ENCODE assay signal across 8 mouse cellular contexts in the genomic region with DNA sequence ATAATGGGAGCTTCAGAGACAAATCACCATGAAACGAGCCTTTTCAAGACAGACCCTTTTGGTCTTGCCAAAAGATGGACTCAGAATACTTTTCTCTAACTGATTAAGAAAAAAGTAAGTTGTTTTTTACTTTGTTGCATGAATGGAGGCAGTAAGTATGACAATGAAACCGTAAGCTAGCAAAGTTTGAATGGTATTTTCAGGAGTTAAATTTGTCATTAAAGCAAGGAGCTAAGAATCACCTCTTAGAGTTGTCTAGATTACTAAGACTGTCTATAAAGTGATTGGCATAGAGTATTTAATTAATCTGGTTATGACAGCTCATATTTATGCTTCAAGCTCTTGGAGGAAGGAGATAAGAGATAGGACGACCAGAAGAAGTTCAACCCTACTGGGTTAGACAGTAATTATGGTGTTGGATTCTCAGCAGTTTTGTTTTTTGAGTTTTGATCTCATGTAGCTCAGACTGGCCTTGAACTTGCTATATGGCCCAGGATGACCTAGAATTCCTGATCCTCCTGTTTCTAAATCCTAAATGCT. TPM values are rescaled to one million over a fixed set of nuclear protein-coding genes. Genes with fewer than 3 reads are reported as not detected.
DNase-seq lines count a peak whose midpoint lies in the region; ATAC-seq and TF ChIP-seq lines count a peak whose summit lies in the region.

A gene (plus strand): TSS at position 51 of the 540 bp plus-strand sequence.

- DNase-seq in left cerebral cortex, adult 2 months (ENCODE audit: extremely low spot score in 1 of 2, low spot score in 2 of 2), result no peak
- no peak for DNase-seq in left cerebral cortex, adult 9 months (ENCODE audit: low spot score in 2 of 2)
- DNase-seq in c-Kit-negative CD71-positive TER-119-positive erythroid progenitor cells, embryonic 14.5 days (ENCODE audit: low read depth, low spot score), result peak; percentile 4
- DNase-seq in layer of hippocampus, postnatal 14 days (ENCODE audit: low spot score in 2 of 2), result no peak
- DNase-seq in midbrain, embryonic 14.5 days, result no peak
- DNase-seq in T-cell, adult 2 months (ENCODE audit: low spot score), result no peak
- no peak for DNase-seq in natural killer cell, adult 2 months (ENCODE audit: low spot score in 2 of 2)

- no peak for TF ChIP-seq CTCF in left cerebral cortex, adult 2 months (IDR thresholded peaks at IDR 0.05)

- H3K27me3 ChIP-seq in midbrain, embryonic 14.5 days (ENCODE audit: control insufficient read depth, insufficient read depth, low read length), result no peaks in the 10 kb centered on the region

- H3K9me3 ChIP-seq in midbrain, embryonic 14.5 days (ENCODE audit: control insufficient read depth, low read length), result no peaks in the 10 kb centered on the region

- H3K27ac ChIP-seq in left cerebral cortex, adult 2 months, result peak within 1 kb of the TSS; percentile 97
- H3K27ac ChIP-seq in midbrain, embryonic 14.5 days (replicated peaks; ENCODE audit: low read depth, low read length), result peak within 1 kb of the TSS; percentile 97

- peaks cover 26% of the 10 kb centered on the region for H3K4me1 ChIP-seq in midbrain, embryonic 14.5 days (ENCODE audit: control insufficient read depth, insufficient read depth, low read length)

- peak within 1 kb of the TSS; percentile 94 for H3K9ac ChIP-seq in midbrain, embryonic 14.5 days (replicated peaks; ENCODE audit: low read length)

- WGBS in midbrain, embryonic 14.5 days, result 85% methylated on average over 3 of the region's 3 CpGs

- H3K4me2 ChIP-seq in midbrain, embryonic 14.5 days (ENCODE audit: low read length), result peak within 1 kb of the TSS; percentile 83

- intact Hi-C loops in left cerebral cortex, adult 2 months (cut with DNase I), result no loop called here

- ATAC-seq in granulocyte monocyte progenitor cell, adult 5-6 weeks (replicated peaks; ENCODE audit: poor library complexity, severe bottlenecking), result no peak
- no peak for ATAC-seq in midbrain, embryonic 14.5 days (ENCODE audit: low FRiP score, low TSS enrichment)

- H3K4me3 ChIP-seq in left cerebral cortex, adult 2 months, result peak within 1 kb of the TSS; percentile 93
- H3K4me3 ChIP-seq in midbrain, embryonic 14.5 days (replicated peaks; ENCODE audit: low read depth, low read length), result peak within 1 kb of the TSS; percentile 92

- H3K36me3 ChIP-seq in midbrain, embryonic 14.5 days (ENCODE audit: control insufficient read depth, insufficient read depth, low read length), result no peaks in the 10 kb centered on the region

RNA-seq across cellular contexts. Expression of the gene that starts here (rescaled TPM):
- 100 to 1,000 TPM; 106 to 134 TPM for total RNA-seq in left cerebral cortex, adult 2 months (2021)
- total RNA-seq in granulocyte monocyte progenitor cell, adult 5-6 weeks (2014; fragmentation: Nextera tagmentation), result 121 and 140 TPM in 2 replicates
- total RNA-seq in granulocyte monocyte progenitor cell, adult 5-6 weeks (2017), result 209 and 228 TPM in 2 replicates
- total RNA-seq in layer of hippocampus, postnatal 14 days (2021), result 100 to 1,000 TPM; 109 to 116 TPM
- 144 and 159 TPM in 2 replicates for polyA plus RNA-seq in midbrain, embryonic 14.5 days (2014; fragmentation: Nextera tagmentation; extraction: Ambion mirVana)
